In genomic region chr10:37220434-37220833, GRCm38 (mm10) we compare ENCODE assay signal across 14 mouse cellular contexts.
DNase-seq lines count a peak whose midpoint lies in the region; ATAC-seq and TF ChIP-seq lines count a peak whose summit lies in the region.
"Had no signal": no experiment of that assay in that cellular context is flagged by ENCODE, and none has a peak within 500 bp of the region (broad histone marks: within the 10 kb centered on the region; RNA-seq: fewer than 3 reads in every experiment).

No protein-coding gene starts in this region.

- DNase-seq in heart, postnatal 4 days: no peak
- DNase-seq in MEL (ENCODE audit: low read depth, low spot score): peak; percentile 18
- DNase-seq in liver, embryonic 14.5 days (ENCODE audit: low read depth in 3 of 3, low spot score in 3 of 3): peak; percentile 36 to 47 (median 42)
- no peak for DNase-seq in ovary, postnatal 14 days (ENCODE audit: low spot score)
- DNase-seq in urinary bladder, postnatal 10 days (ENCODE audit: low spot score): no peak
- DNase-seq in neural tube, embryonic 10.5 days (ENCODE audit: extremely low spot score, low spot score): no peak
- DNase-seq: adrenal gland, adult 8-10 months; right cerebral cortex, postnatal 25 days had no signal

- no peak for TF ChIP-seq RAD21 in MEL (IDR thresholded peaks at IDR 0.05; ENCODE audit: low read depth, low read length)

- 22% methylated on average over 3 of the region's 3 CpGs for WGBS in heart, embryonic 12.5 days
- 8% methylated on average over 3 of the region's 3 CpGs for WGBS in liver, embryonic 14.5 days (ENCODE audit: insufficient replicate concordance)

- no peaks in the 10 kb centered on the region for H3K27me3 ChIP-seq in heart, embryonic 12.5 days (replicated peaks)
- no peaks in the 10 kb centered on the region for H3K27me3 ChIP-seq in MEL (ENCODE audit: control insufficient read depth in 1 of 2, insufficient read depth in 2 of 2, low read length in 2 of 2)
- no peaks in the 10 kb centered on the region for H3K27me3 ChIP-seq in liver, embryonic 14.5 days (ENCODE audit: control insufficient read depth, insufficient read depth, low read length)
- H3K27me3 ChIP-seq: hindbrain, embryonic 12.5 days; midbrain, embryonic 12.5 days; neural tube, embryonic 15.5 days; Patski had no signal

- ATAC-seq in heart, embryonic 12.5 days (ENCODE audit: insufficient number of reproducible peaks, low FRiP score): peak; percentile 79
- ATAC-seq in erythroblast, adult 5-6 weeks (replicated peaks; ENCODE audit: low FRiP score, poor library complexity, severe bottlenecking): peak; percentile 84
- peak; percentile 84 for ATAC-seq in liver, embryonic 14.5 days (ENCODE audit: insufficient read depth)
- ATAC-seq: Patski had no signal

- H3K4me1 ChIP-seq in heart, embryonic 12.5 days (replicated peaks): peaks cover 22% of the 10 kb centered on the region
- peaks cover 0 to 10% of the 10 kb centered on the region in 2 experiments; a peak in 3 of 4 replicates for H3K4me1 ChIP-seq in MEL (ENCODE audit: control insufficient read depth in 1 of 2, insufficient read depth in 2 of 2, low read length in 2 of 2)
- H3K4me1 ChIP-seq in liver, embryonic 14.5 days (replicated peaks; ENCODE audit: control insufficient read depth in 2 of 2, insufficient read depth in 2 of 2, low read length in 1 of 2): peaks cover 29 to 41% of the 10 kb centered on the region in 2 experiments
- H3K4me1 ChIP-seq: hindbrain, embryonic 12.5 days; midbrain, embryonic 12.5 days; neural tube, embryonic 15.5 days had no signal

- peak overlapping the region; percentile 64; the same call in 1 of the 2 replicates for H3K27ac ChIP-seq in heart, embryonic 12.5 days (ENCODE audit: poor library complexity, severe bottlenecking)
- no peak overlapping the region for H3K27ac ChIP-seq in MEL (ENCODE audit: control insufficient read depth, low read depth, low read length)
- H3K27ac ChIP-seq in liver, embryonic 14.5 days: peak overlapping the region; percentile 60
- H3K27ac ChIP-seq: hindbrain, embryonic 12.5 days; midbrain, embryonic 12.5 days; neural tube, embryonic 15.5 days had no signal

- no peak for TF ChIP-seq CTCF in MEL (IDR thresholded peaks at IDR 0.05 in 2 of 3, conservative IDR thresholded peaks at IDR 0.05 in 1 of 3; ENCODE audit: control insufficient read depth in 1 of 3, insufficient read depth in 1 of 3, low read depth in 2 of 3, low read length in 3 of 3, poor library complexity in 1 of 3, severe bottlenecking in 1 of 3)
- no peak for TF ChIP-seq CTCF in liver, embryonic 14.5 days (IDR thresholded peaks at IDR 0.05; ENCODE audit: low read depth)

- no peaks in the 10 kb centered on the region for H3K36me3 ChIP-seq in heart, embryonic 12.5 days
- peaks cover 0 to 4% of the 10 kb centered on the region in 2 experiments; a peak in 2 of 4 replicates for H3K36me3 ChIP-seq in MEL (ENCODE audit: control insufficient read depth in 1 of 2, insufficient read depth in 2 of 2, low read length in 2 of 2)
- no peaks in the 10 kb centered on the region for H3K36me3 ChIP-seq in liver, embryonic 14.5 days (replicated peaks; ENCODE audit: control insufficient read depth, insufficient read depth, low read depth)
- H3K36me3 ChIP-seq: hindbrain, embryonic 12.5 days; midbrain, embryonic 12.5 days; neural tube, embryonic 15.5 days had no signal

- TF ChIP-seq POLR2A in MEL (IDR thresholded peaks at IDR 0.05; ENCODE audit: control insufficient read depth in 1 of 2, insufficient read depth in 1 of 2, low read depth in 1 of 2, low read length in 2 of 2, poor library complexity in 1 of 2): no peak

- no peaks in the 10 kb centered on the region for H3K9me3 ChIP-seq in heart, embryonic 12.5 days (replicated peaks)
- H3K9me3 ChIP-seq in MEL (replicated peaks; ENCODE audit: insufficient read depth, low read length): no peaks in the 10 kb centered on the region
- H3K9me3 ChIP-seq in liver, embryonic 14.5 days (ENCODE audit: control insufficient read depth, low read length): no peaks in the 10 kb centered on the region
- H3K9me3 ChIP-seq: hindbrain, embryonic 12.5 days; midbrain, embryonic 12.5 days; neural tube, embryonic 15.5 days had no signal

- no peak overlapping the region for H3K9ac ChIP-seq in heart, embryonic 12.5 days
- H3K9ac ChIP-seq in MEL (ENCODE audit: control insufficient read depth, low read depth, low read length, poor library complexity, severe bottlenecking): no peak overlapping the region
- H3K9ac ChIP-seq in liver, embryonic 14.5 days (replicated peaks): 0 out of 2 replicates have a peak overlapping the region, but pooled peaks have one; percentile 23
- H3K9ac ChIP-seq: hindbrain, embryonic 12.5 days; midbrain, embryonic 12.5 days; neural tube, embryonic 15.5 days had no signal

- H3K4me2 ChIP-seq in heart, embryonic 12.5 days: no peak overlapping the region
- peak overlapping the region; percentile 39 for H3K4me2 ChIP-seq in liver, embryonic 14.5 days (ENCODE audit: low read depth)
- H3K4me2 ChIP-seq: hindbrain, embryonic 12.5 days; midbrain, embryonic 12.5 days; neural tube, embryonic 15.5 days had no signal

- no peak for TF ChIP-seq EP300 in MEL (IDR thresholded peaks at IDR 0.05; ENCODE audit: low read depth in 1 of 2, low read length in 2 of 2)
- no peak for TF ChIP-seq EP300 in liver, embryonic 14.5 days (IDR thresholded peaks at IDR 0.05; ENCODE audit: low read depth)

- H3K79me2 ChIP-seq in MEL (ENCODE audit: control insufficient read depth, insufficient read depth, low read length, poor library complexity): no peaks in the 10 kb centered on the region

- no peak overlapping the region for H3K4me3 ChIP-seq in heart, embryonic 12.5 days
- no peak overlapping the region for H3K4me3 ChIP-seq in MEL (ENCODE audit: control insufficient read depth in 1 of 2, insufficient read depth in 1 of 2, low read depth in 2 of 2, low read length in 2 of 2)
- H3K4me3 ChIP-seq in liver, embryonic 14.5 days (ENCODE audit: insufficient read depth in 1 of 2, low read depth in 2 of 2, low read length in 2 of 2): no peak overlapping the region
- H3K4me3 ChIP-seq: hindbrain, embryonic 12.5 days; midbrain, embryonic 12.5 days; neural tube, embryonic 15.5 days had no signal

TF ChIP-seq in MEL, 35 proteins besides CTCF, POLR2A, EP300 and RAD21:
- TF ChIP-seq RCOR1 (IDR thresholded peaks at IDR 0.05; ENCODE audit: low read depth, low read length) (no peak), MEF2A (IDR thresholded peaks at IDR 0.05; ENCODE audit: extremely low read depth, insufficient replicate concordance, low read depth, low read length, poor library complexity, severe bottlenecking) (no peak), E2F4 (IDR thresholded peaks at IDR 0.05; ENCODE audit: borderline replicate concordance, low read depth, low read length) (no peak), ETS1 (IDR thresholded peaks at IDR 0.05; ENCODE audit: low read depth, low read length) (no peak)

Comparison
In these comparisons a context has a peak if more than half of its experiments do, and no peak if none do; other contexts are left out.
1. DNase-seq: peak in MEL (single experiment) and liver, embryonic 14.5 days (3 of 3); none in heart, postnatal 4 days (single experiment), ovary, postnatal 14 days (single experiment), urinary bladder, postnatal 10 days (single experiment) and neural tube, embryonic 10.5 days (single experiment).
2. Peak in every context shown above with its lines, with median percentiles within 50 percentile points of each other: ATAC-seq.